Mouse (Mus musculus) c-Kit-positive CD71-positive TER-119-negative erythroid progenitor cells, embryonic 14.5 days (primary cell): ENCODE results near the gene Pipox.

Experiments used
- DNase-seq: peaks from one replicate; pipeline ENCODE4 v3.0.0-alpha.2; 2013; ENCODE audit warnings: low read depth

Gene Pipox

DNA sequence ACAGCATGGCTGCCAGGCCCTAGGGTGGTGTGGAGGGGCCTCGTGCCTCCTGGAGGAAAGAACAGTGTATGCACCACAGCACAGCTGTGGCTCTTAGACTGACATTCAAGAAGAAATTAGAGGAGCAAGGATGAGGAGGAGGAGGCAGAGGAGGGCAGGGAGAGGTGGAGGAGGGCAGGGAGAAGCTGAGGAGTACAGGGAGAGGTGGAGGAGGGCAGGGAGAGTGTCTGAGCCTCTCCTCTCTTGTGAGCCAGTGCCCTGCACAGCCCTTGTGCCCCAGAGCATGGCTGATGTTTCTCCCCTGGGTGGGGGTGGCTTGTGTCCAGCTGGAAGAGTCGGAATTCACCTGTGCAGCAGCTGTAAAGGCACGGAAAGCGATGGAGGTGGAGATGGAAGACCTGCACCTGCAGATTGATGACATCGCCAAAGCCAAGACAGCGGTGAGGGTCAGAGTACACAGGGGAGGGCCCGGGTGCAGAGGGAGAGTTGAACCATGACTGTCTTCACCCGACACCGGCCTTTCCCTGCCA lies 46.2 kb downstream of the Pipox start:
- no peak for DNase-seq

DNA sequence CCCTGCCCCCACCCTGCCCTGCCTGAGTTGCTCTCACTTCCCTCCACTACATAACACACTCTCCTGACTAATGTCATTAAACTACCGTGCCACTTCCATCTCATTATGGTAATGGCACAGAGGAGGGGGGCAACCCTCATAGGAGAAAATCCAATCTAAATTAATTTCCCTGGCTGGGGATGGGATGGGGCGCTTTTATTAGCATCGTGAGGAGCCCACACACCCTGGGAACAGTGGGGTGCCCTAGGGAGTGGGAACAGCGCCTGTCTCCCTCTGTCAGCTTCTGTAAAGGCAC lies 50.0 kb downstream of the Pipox start:
- DNase-seq, result no peak

DNA sequence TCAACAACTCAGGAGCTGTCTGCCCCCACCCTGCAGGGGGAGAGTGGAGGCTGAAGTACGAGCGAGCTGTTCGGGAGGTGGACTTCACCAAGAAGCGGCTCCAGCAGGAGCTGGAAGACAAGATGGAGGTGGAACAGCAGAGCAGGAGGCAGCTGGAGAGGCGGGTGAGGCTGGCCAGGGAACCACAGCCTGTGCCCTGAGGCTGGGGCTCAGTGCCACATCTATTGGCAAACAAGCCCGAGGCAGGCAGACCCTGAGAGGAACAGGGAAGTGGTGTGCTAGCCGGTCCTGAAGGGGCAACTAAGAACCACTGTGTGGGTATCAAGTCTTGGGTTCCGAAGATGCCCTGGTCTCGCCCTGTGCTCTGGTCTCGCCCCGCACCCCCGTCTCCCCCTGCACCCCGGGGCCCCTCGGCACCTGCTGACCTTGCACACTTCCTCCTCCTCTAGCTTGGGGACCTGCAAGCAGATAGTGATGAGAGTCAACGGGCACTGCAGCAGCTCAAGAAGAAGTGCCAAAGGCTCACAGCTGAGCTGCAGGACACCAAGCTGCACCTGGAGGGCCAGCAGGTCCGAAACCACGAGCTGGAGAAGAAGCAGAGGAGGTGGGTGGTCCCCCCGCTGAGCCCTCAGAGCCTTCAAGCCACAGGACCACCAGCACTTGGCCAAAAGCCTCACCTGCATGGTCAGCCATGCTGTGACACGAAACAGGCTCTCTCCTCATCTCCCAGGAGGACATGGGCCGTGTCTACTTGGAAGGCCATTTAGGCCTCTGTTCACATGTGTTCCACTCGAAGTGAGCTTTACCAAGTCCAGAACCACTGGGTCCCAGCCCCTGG lies 50.6 kb downstream of the Pipox start:
- no peak for DNase-seq

GRCm38 (mm10) chr11:77840523-77841245 lies 53.2 kb downstream of the Pipox start:
- no peak for DNase-seq

- no peak for DNase-seq
Observed at GRCm38 (mm10) chr11:77837856-77838255, 56.0 kb downstream of the Pipox start.

GRCm38 (mm10) chr11:77836751-77837150 lies 57.1 kb downstream of the Pipox start:
- no peak for DNase-seq

DNA sequence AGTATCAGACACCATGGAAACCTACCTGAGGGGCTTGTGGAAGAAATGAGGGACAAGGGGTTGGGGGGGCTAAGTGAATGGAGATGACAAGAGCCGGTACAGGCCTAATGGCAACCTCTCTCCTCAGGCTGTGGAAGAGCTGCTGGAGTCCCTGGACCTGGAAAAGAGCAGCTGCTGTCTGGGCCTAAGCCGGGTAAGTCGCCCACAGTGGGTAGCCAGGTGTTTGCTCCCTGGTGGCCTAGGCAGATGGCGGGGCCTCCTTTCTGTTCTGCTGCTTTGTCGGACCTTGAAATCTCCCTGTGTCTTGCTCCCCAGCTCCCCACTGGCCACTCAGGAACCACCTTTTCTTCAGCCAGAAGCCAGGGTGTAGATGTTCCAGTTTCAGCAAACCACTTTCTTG lies 57.6 kb downstream of the Pipox start:
- no peak for DNase-seq

DNA sequence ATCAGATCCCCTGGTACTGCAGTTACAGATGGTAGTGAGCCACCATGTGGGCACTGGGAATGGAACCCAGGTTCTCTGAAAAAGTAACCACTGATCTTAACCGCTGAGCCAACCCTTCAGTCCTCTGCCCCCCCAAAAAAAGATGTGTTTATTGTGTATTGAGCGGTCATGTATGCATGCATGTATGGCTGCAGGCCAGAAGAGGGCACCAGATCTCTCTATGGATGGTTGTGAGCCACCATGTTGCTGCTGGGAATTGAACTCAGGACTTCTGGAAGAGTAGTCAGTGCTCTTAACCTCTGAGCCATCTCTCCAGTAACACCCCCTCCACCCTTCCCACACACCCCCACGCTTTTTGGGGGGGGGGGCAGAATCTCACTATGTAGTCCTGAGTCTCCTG lies 58.8 kb downstream of the Pipox start:
- DNase-seq, result no peak

DNA sequence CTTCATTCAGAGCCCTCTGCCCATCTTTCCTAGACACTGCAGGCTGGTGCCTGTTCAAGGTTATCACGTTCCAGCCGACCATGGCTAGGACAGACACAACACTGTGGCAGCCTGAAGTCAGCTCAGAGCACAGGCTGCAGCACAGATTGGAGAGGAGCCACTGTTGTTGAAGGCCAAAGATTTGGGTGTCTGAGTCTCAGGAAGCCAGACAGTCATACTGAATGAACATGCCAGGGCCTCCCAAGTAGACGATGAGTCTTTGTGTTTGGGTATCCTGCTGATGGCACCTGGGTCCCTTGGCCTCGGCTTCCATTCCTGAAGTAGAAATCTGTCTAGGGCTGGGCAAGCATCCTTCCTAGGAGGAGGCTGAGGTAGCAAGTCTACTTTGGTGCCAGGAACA lies 61.4 kb downstream of the Pipox start:
- no peak for DNase-seq

GRCm38 (mm10) chr11:77830875-77831274 lies 63.0 kb downstream of the Pipox start:
- DNase-seq, result no peak
